Mouse (Mus musculus): Measurements from ENCODE around the gene Ribc1. TPM values are rescaled to one million over a fixed set of nuclear protein-coding genes. Genes with fewer than 3 reads are reported as not detected.

The Ribc1 gene
- polyA plus RNA-seq (2016; fragmentation: Nextera tagmentation; extraction: Ambion mirVana): 5.2 and 5.9 TPM in 2 replicates

DNA sequence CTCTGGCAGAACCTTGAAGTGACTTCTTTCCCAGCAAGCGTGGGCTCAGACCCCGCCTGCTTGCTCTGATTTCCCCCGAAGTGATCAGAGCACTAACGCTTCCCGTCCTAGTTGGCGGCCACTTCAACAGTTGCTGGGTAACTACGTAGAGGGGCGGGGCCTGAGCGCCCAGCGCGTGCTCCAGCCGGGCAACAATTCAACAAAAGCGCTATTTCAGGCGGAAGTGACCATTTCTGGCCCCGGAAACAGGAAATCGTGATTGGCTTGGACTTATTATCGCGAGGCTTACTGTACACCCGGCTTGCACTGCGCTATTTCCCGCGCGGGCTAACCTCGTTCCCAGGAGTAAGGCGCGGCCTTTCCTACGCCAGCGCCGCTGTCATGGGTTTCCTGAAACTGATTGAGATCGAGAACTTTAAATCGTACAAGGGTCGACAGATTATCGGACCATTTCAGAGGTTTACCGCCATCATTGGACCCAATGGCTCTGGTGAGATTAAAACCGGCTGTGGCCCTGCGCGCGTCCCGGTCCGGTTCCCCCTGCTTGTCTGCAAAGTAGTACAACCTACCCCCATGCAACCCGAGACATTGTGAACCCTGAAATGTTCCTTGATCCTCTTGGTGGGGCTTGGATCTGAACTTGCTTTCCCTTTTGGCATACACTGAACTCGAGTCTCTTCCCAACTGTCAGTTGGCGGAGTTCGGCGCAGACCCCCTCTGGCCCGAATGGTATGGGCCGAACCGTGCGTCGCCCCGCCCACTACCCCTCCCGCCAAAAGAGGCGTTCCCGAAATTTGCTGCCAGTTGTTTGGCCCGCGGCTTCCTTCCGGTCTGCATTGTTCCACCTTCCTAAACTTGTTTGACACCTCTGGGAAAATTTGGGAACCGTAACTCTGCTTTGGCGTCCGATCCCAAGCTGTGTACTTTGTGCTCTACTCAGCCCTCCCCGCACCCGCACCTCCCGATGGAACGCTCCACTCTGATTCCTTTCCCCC lies at the start of gene Ribc1, which contains the start of gene Smc1a:
Gene Ribc1, minus strand, starts transcription at position 145 of the 995 bp plus-strand sequence.
Gene Smc1a, plus strand, starts transcription at position 278 of the 995 bp plus-strand sequence.
- peaks cover 18% of the 10 kb centered on the region for H3K4me1 ChIP-seq
- WGBS: 16% methylated on average over 64 of the region's 64 CpGs
- peaks cover 95% of the 10 kb centered on the region for H3K27me3 ChIP-seq (ENCODE audit: poor library complexity, severe bottlenecking)
- DNase-seq (ENCODE audit: extremely low spot score, low spot score): peak; percentile 86
- peaks cover 11% of the 10 kb centered on the region for H3K36me3 ChIP-seq (replicated peaks)
- H3K9me3 ChIP-seq: no peaks in the 10 kb centered on the region; the same call in 1 of the 2 replicates
- peak within 1 kb of the TSS; percentile 66 for H3K4me3 ChIP-seq
- H3K27ac ChIP-seq: peak within 1 kb of the TSS; percentile 91

DNA sequence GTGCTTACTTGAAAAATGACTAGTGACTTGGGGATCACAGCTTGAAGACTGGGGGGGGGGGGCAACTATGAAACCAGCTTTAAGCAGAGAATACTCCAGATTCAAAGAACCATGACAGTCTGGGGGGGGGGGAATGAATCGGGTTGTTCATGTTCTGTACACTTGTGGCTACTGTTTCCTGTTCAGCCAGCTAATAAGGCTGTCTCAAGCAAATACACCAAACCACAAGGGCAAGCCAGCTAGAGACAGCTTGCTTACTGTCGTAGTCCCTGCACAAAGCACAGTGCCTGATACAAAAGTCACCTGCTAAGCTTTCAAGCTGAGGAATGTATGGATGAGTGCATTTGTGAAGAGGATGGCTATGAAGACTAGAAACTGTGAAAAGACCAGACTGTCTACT lies 49.6 kb upstream of the Ribc1 start:
- H3K27me3 ChIP-seq (ENCODE audit: poor library complexity, severe bottlenecking): peaks cover 93% of the 10 kb centered on the region
- no peaks in the 10 kb centered on the region for H3K9me3 ChIP-seq

DNA sequence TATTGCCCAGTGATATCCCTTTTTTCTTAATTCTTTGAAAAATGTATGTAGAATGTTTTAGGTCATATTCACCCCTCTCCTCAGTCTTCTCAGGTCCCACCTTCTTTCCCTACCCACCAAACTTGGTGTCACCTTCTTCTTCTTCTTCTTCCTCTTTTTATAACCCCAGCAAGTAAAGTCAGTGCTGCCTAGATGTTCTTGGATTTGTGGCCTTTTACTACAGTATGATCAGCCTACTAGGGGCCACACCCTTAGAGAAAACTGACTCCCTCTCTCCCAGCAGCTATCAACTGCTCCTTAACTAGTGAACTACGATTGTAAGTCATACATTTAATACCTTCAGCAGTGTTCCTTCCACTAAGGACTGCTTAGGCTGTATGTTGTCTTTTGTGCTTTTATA lies 38.0 kb upstream of the Ribc1 start:
- Histone ChIP-seq H3K9me3 (no peaks in the 10 kb centered on the region), H3K4me3 (no peak overlapping the region), H3K27me3 (ENCODE audit: poor library complexity, severe bottlenecking) (peaks cover 100% of the 10 kb centered on the region), H3K27ac (no peak overlapping the region), H3K36me3 (replicated peaks) (peaks cover 68% of the 10 kb centered on the region), H3K4me1 (no peaks in the 10 kb centered on the region)
- no peak for DNase-seq (ENCODE audit: extremely low spot score, low spot score)
- 81% methylated on average over 1 of the region's 1 CpGs for WGBS

More for the DNA sequence above, 49.6 kb upstream of the Ribc1 start:
- peaks cover 34% of the 10 kb centered on the region for H3K36me3 ChIP-seq (replicated peaks)
- H3K4me3 ChIP-seq: no peak overlapping the region
- no peak for DNase-seq (ENCODE audit: extremely low spot score, low spot score)
- no peaks in the 10 kb centered on the region for H3K4me1 ChIP-seq
- WGBS: 80% methylated on average over 2 of the region's 2 CpGs
- no peak overlapping the region for H3K27ac ChIP-seq

DNA sequence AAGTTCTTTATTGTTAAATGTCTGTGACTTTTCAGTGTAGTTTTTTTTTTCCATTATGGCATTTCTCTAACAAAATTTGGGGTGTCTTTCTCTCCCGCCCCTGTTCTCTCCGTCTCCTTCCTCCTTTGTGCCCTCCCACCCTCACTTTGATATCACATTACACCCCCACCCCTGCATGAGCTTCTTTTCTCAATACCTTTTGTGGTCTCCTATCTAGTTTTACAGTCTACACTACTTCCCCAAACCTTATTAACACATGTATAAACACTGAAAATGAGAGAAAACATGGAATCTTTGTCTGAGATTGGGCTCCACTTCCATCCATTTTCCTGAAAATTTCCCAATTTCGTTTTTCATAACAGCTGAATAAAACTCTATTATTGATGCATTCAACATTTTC lies 36.5 kb upstream of the Ribc1 start:
- no peak overlapping the region for H3K4me3 ChIP-seq
- 79% methylated on average over 3 of the region's 3 CpGs for WGBS
- no peaks in the 10 kb centered on the region for H3K9me3 ChIP-seq
- H3K27ac ChIP-seq: no peak overlapping the region
- H3K27me3 ChIP-seq (ENCODE audit: poor library complexity, severe bottlenecking): peaks cover 100% of the 10 kb centered on the region
- DNase-seq (ENCODE audit: extremely low spot score, low spot score): no peak
- H3K36me3 ChIP-seq (replicated peaks): peaks cover 69% of the 10 kb centered on the region
- H3K4me1 ChIP-seq: no peaks in the 10 kb centered on the region

DNA sequence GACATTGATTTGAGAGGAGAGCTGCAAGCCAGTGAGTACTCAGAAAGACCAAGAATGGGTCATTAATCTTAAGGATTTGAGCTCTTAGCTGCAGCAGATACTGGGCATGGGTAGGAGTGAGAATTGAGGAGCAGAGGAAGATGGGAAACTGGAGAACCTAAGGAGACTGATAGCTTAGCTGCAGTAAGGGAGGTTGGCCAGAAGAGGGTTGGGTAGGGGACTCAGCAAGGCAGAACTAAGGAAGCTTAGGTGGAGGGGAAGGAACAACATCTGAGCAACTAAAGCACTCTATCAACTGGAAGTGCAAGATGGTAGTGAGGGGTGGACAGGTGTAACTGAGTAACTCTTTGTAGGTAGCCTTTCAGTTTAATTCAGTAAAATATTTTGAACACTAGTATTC lies 31.1 kb upstream of the Ribc1 start:
- Histone ChIP-seq H3K4me1 (no peaks in the 10 kb centered on the region), H3K36me3 (replicated peaks) (peaks cover 80% of the 10 kb centered on the region), H3K4me3 (no peak overlapping the region), H3K27me3 (ENCODE audit: poor library complexity, severe bottlenecking) (peaks cover 97% of the 10 kb centered on the region), H3K9me3 (no peaks in the 10 kb centered on the region), H3K27ac (no peak overlapping the region)
- no peak for DNase-seq (ENCODE audit: extremely low spot score, low spot score)

DNA sequence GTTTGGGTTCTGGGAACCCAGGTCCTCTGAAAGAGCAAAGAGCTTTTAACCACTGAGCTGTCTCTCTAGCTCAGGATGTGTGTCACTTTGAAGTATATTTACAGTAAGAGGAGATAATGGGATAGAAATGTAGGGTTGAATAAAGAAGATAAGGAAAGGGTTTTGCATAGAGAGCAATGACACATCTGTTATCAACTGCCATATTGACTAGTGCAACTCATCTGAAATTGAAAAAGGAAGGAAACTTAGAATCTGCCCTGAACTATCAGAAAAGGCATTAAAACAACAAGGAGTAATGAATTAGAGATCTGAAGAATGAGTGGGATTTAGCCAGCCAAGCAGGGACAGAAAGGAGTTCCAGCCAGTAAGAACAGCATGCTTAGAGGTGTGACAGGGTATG lies 23.8 kb upstream of the Ribc1 start:
- Histone ChIP-seq H3K27me3 (ENCODE audit: poor library complexity, severe bottlenecking) (peaks cover 88% of the 10 kb centered on the region), H3K4me1 (no peaks in the 10 kb centered on the region), H3K36me3 (replicated peaks) (peaks cover 82% of the 10 kb centered on the region), H3K9me3 (no peaks in the 10 kb centered on the region), H3K27ac (no peak overlapping the region), H3K4me3 (no peak overlapping the region)
- no peak for DNase-seq (ENCODE audit: extremely low spot score, low spot score)

DNA sequence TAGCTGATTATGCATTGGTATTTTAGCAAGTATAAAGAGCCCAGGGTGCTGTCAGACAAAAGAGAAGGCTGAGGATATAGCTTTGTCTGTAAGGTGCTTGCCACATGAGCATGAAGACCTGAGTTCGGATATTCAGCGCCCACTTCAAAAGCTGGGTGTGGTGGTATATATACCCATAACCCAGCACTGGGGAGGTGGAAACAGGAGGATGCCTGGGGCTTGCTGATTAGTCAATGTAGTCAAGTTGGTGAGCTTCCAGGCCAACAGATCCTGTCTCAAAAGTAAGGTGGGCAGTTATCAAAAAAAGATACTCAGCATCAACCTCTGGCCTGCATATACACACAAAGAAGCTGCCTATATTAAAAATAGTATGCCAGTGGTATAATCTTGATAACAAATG lies 3.2 kb upstream of the Ribc1 start:
- WGBS: 81% methylated on average over 2 of the region's 2 CpGs
- no peak overlapping the region for H3K4me3 ChIP-seq
- peaks cover 91% of the 10 kb centered on the region for H3K27me3 ChIP-seq (ENCODE audit: poor library complexity, severe bottlenecking)
- no peak overlapping the region for H3K27ac ChIP-seq
- H3K4me1 ChIP-seq: peaks cover 18% of the 10 kb centered on the region
- peaks cover 19% of the 10 kb centered on the region for H3K36me3 ChIP-seq (replicated peaks)
- no peak for DNase-seq (ENCODE audit: extremely low spot score, low spot score)
- H3K9me3 ChIP-seq: no peaks in the 10 kb centered on the region

DNA sequence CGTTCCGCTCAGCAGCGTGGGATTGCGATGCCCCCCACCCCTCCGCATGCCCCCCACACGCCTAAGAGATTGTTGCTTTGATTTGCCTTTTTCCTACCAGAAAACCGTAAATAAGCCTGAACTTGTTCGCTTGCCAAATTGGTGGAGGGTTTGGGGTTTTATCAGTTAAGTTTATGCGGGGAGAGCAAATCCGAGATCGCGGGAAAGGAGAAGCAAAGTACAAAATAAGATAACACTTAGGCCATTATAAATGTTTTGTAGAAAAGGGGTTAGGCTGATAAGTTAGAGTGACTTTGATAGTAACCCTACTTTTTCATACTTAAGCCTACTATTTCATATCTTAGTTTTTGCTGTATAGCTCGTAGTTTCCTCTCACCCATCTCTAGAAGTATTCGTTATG lies 1.1 kb upstream of the Ribc1 start:
- H3K36me3 ChIP-seq (replicated peaks): peaks cover 11% of the 10 kb centered on the region
- peak overlapping the region; percentile 66 for H3K4me3 ChIP-seq
- peaks cover 91% of the 10 kb centered on the region for H3K27me3 ChIP-seq (ENCODE audit: poor library complexity, severe bottlenecking)
- 26% methylated on average over 14 of the region's 14 CpGs for WGBS
- H3K4me1 ChIP-seq: peaks cover 18% of the 10 kb centered on the region
- no peaks in the 10 kb centered on the region; the same call in 1 of the 2 replicates for H3K9me3 ChIP-seq
- peak overlapping the region; percentile 91 for H3K27ac ChIP-seq
- DNase-seq (ENCODE audit: extremely low spot score, low spot score): no peak

DNA sequence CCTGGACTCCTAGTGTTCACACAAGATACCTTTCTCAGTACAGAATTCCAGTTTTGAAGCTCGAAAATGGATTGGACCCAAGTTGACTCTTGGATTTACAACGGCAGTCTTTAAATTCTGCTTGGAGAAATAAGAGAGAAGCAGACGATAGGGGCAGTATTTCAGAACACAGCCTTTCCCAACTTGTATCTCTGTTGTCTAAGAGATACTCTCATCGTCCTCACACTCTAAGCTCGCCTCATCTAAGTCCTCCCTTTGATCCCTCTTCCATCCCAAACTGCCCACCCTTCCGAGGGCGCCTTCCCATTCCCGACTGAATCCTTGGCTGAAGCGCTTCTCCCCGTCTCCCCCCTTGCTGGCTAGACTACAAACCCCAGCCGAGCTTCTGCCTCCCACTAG lies 344 bp downstream of the Ribc1 start:
- H3K36me3 ChIP-seq (replicated peaks): peaks cover 11% of the 10 kb centered on the region
- WGBS: 14% methylated on average over 11 of the region's 11 CpGs
- no peak for DNase-seq (ENCODE audit: extremely low spot score, low spot score)
- no peaks in the 10 kb centered on the region; the same call in 1 of the 2 replicates for H3K9me3 ChIP-seq
- peak overlapping the region; percentile 66 for H3K4me3 ChIP-seq
- H3K27ac ChIP-seq: peak overlapping the region; percentile 91
- peaks cover 18% of the 10 kb centered on the region for H3K4me1 ChIP-seq
- H3K27me3 ChIP-seq (ENCODE audit: poor library complexity, severe bottlenecking): peaks cover 95% of the 10 kb centered on the region

DNA sequence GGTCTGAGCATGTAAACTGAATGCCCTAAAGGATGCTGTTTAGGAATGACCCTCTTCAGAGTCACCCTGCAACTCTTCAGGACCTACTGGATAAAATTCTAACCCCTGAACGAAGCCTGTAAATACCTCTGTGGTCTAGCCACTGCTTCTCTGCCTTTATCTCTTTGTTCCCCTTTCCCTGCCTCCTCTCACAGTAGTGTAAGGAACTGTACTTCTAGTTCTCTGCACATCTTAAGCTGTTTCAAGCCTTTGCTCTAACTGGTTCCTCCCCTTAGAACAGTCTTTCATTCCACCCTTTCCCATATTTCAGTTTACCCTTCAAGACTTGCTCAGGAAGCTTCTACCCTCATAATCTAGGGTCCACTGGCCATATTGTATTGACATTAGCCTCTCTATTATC lies 8.2 kb downstream of the Ribc1 start:
- H3K9me3 ChIP-seq: no peaks in the 10 kb centered on the region
- 95% methylated on average over 1 of the region's 1 CpGs for WGBS

DNA sequence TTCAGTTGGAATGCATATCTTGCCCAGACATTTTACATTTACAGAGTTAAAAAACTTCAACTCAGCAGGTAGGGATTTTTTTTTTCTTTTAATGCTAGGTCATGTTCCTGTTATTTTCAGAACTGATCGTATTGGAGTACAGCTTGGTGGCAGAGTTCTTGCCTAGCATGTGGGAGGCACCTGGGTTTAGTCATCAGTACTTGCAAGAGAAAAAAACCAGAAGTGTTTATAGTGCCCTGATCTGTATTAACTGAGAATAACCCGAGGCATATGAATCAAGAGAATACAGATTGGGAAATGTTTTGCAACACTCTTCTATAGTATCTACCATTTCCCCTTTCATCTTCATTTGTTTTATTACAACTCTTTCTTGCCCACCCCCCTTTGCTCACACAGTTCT lies 13.2 kb downstream of the Ribc1 start:
- DNase-seq (ENCODE audit: extremely low spot score, low spot score): no peak
- peaks cover 43% of the 10 kb centered on the region for H3K36me3 ChIP-seq (replicated peaks)
- no peak overlapping the region for H3K27ac ChIP-seq
- 82% methylated on average over 2 of the region's 2 CpGs for WGBS
- peak overlapping the region; percentile 59 for H3K4me3 ChIP-seq
- peaks cover 100% of the 10 kb centered on the region for H3K27me3 ChIP-seq (ENCODE audit: poor library complexity, severe bottlenecking)
- no peaks in the 10 kb centered on the region for H3K9me3 ChIP-seq
- H3K4me1 ChIP-seq: peaks cover 4% of the 10 kb centered on the region; the same call in 1 of the 2 replicates

More for the DNA sequence above, 8.2 kb downstream of the Ribc1 start:
- no peak for DNase-seq (ENCODE audit: extremely low spot score, low spot score)
- Histone ChIP-seq H3K4me3 (no peak overlapping the region), H3K4me1 (no peaks in the 10 kb centered on the region; the same call in 1 of the 2 replicates), H3K27me3 (ENCODE audit: poor library complexity, severe bottlenecking) (peaks cover 97% of the 10 kb centered on the region), H3K36me3 (replicated peaks) (peaks cover 47% of the 10 kb centered on the region), H3K27ac (no peak overlapping the region)

DNA sequence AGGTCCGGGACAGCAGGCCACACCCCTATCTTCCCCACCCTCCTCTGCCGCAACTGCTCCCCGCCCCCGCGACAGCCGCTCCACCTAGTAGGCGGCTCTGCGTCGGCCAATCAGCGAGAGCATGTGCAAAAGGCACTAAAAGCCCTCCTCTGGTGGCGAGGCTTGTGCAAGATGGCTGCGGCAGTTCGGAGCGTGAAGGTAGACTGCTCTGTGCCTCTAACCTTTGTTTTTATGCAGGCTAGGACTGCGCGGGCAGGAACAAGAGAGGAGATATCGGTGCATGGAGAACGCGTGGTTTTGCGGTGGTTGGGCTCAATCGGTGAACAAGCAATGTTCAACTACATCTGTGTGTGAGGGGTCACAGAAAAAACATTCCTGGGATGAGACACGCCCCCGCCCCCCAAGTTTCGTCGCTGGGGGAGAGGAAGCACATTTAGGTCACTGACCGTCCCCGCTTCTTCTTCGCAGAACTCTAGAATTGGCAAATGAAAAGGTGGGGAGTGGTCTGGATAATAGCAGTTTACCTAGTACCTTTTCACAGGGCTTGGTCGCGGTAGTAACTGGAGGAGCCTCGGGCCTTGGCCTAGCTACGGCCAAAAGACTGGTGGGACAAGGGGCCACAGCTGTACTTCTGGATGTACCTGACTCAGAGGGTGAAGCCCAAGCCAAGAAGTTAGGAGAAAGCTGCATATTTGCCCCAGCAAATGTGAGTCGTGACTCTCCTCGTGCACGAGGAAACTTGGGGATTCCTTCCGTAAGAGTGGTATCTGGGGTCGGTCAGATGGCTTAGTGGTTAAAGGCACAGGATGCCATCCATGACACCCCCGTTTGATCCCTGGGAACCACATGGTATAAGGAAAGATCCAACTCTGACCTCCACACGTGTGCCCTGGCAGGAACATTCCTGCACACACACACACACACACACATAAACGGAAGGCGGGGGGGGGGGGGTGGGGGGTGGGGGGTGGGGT lies 14.1 kb downstream of the Ribc1 start, which contains the start of gene Hsd17b10:
Gene Hsd17b10, plus strand, starts transcription at position 109 of the 974 bp plus-strand sequence.
- peak; percentile 81 for DNase-seq (ENCODE audit: extremely low spot score, low spot score)
- H3K9me3 ChIP-seq: no peaks in the 10 kb centered on the region
- peaks cover 37% of the 10 kb centered on the region for H3K36me3 ChIP-seq (replicated peaks)
- H3K4me1 ChIP-seq: peaks cover 4% of the 10 kb centered on the region; the same call in 1 of the 2 replicates
- H3K4me3 ChIP-seq: peak within 1 kb of the TSS; percentile 59
- H3K27ac ChIP-seq: peak within 1 kb of the TSS; percentile 86
- WGBS: 22% methylated on average over 38 of the region's 41 CpGs
- H3K27me3 ChIP-seq (ENCODE audit: poor library complexity, severe bottlenecking): peaks cover 100% of the 10 kb centered on the region
